Mouse (Mus musculus): ENCODE results near the gene Nucb2. TPM values are rescaled to one million over a fixed set of nuclear protein-coding genes. Genes with fewer than 3 reads are reported as not detected.

The Nucb2 gene
- 5.5 TPM for total RNA-seq (2023)

GRCm38 (mm10) chr7:116503879-116504817 lies at the start of gene Nucb2:
Nucb2 (plus strand) TSS chr7:116504369.

Other genes starting within 250 kb of the Nucb2 start
- 27.1 TPM for gene Plekha7, start 196.0 kb upstream of the Nucb2 start, total RNA-seq (2023)
- gene Rps13, start 170.2 kb upstream of the Nucb2 start, total RNA-seq (2023) = 2,265 TPM
- gene Pik3c2a, start 60.9 kb upstream of the Nucb2 start, total RNA-seq (2023) = 61.7 TPM